Mouse (Mus musculus): ENCODE measurements at regions not wholly inside any gene's neighbourhood (a gene's known extent, or its start where the extent isn't known, plus 50 kb on each side); places are given as distances from the start of the nearest gene placed in this dataset.
"Not testable (repeated sequence)": the region's sequence is repeated elsewhere in the genome, so short reads cannot be mapped to it uniquely, and the experiment has no call there.

DNA sequence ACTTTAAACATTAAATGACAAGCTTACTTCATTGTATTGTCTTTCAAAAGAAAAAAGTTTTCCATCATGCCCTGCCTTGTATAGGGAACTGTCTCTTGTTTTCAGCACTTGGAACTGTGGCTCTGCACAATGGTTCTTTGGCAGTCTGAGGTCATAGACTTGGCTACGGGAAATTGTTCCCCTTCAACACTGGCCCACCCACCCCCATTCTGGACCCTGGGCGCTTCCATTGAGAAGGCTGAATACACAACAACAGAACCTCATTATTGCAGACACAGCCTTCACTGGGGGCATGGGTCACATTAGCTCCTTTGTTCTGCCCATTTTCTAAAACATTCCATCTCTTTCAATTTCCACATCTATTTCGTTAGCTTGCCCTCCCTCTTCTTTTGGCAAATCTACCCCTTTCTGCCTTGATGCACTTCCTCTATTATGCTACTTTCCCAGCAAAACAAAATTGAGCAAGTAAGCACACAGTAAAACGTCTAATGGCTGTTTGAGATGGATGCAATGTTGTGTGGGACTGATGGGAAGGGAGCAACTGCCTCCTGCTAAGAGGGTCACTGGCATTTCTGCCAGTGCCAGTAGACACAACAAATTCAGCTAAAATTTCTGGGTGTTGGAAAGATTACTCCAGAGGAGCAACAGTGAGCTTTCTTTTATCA is 136.0 kb upstream of the Mad2l1 start:
- no peak overlapping the region for H3K4me2 ChIP-seq
- no peaks in the 10 kb centered on the region for H3K36me3 ChIP-seq
- no peaks in the 10 kb centered on the region for H3K27me3 ChIP-seq (replicated peaks)
- WGBS, result 66% methylated on average over 4 of the region's 4 CpGs
- H3K27ac ChIP-seq (replicated peaks), result no peak overlapping the region
- ATAC-seq (ENCODE audit: extremely low read depth, insufficient number of reproducible peaks, low FRiP score, low TSS enrichment), result no peak
- H3K4me3 ChIP-seq, result no peak overlapping the region
- peaks cover 10% of the 10 kb centered on the region; the same call in 1 of the 2 replicates for H3K4me1 ChIP-seq
- no peak overlapping the region for H3K9ac ChIP-seq
- no peaks in the 10 kb centered on the region for H3K9me3 ChIP-seq

DNA sequence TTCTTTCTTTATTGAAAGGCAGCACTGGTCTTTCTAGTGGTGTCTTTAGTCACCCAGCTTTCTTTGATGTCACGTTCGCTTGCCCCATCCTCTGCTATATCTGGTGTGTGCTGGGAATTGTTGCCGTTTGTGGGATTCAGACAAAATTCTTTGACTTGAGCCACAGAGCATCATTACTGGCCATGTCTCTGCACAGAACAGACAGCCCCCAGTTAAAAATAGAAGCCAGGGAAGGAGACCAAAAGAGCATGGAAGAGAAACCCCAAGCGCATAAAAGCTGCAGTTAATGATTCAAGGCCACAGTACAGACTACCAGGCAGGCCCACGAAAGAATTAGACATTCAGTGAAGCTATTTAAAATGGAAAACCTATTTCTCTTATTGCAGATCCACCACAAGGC is 133.7 kb upstream of the Mad2l1 start:
- no peak for ATAC-seq (ENCODE audit: extremely low read depth, insufficient number of reproducible peaks, low FRiP score, low TSS enrichment)
- H3K4me1 ChIP-seq, result peaks cover 10% of the 10 kb centered on the region; the same call in 1 of the 2 replicates
- H3K4me2 ChIP-seq, result peak overlapping the region; percentile 47
- no peaks in the 10 kb centered on the region for H3K36me3 ChIP-seq
- no peaks in the 10 kb centered on the region for H3K9me3 ChIP-seq
- H3K9ac ChIP-seq, result no peak overlapping the region
- WGBS, result 37% methylated on average over 5 of the region's 5 CpGs
- H3K27me3 ChIP-seq (replicated peaks), result no peaks in the 10 kb centered on the region
- H3K27ac ChIP-seq (replicated peaks), result no peak overlapping the region
- H3K4me3 ChIP-seq, result no peak overlapping the region

DNA sequence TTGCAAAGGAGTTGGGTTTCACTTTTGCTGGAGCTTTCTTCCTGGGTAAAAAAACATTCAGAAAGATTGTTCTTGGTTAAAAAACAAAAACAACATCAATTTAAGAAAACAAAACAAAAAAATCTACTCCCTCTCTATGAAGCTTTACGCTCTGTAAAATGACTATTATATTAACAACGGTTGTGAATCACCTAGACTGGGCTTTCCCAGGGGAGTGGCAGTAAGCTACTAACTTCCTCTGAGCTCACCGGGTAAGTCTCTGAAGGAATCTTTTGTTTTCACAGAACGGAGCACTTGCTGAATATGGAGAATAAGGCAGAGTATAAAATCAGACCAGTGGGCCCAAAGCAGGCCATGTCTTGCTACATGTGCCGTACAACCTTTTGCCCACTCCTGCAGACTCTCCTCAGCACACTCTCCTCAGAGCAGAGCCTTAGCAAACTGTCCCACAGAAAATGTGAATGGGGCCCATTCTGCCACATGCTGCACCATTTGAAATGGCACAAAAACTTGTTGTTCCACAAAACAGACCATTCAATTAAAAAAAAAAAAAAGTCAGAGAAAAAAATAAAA is 133.2 kb upstream of the Mad2l1 start:
- Histone ChIP-seq H3K4me1 (peaks cover 10% of the 10 kb centered on the region; the same call in 1 of the 2 replicates), H3K36me3 (no peaks in the 10 kb centered on the region), H3K27me3 (replicated peaks) (no peaks in the 10 kb centered on the region), H3K9me3 (no peaks in the 10 kb centered on the region), H3K9ac (no peak overlapping the region), H3K27ac (replicated peaks) (no peak overlapping the region), H3K4me3 (no peak overlapping the region), H3K4me2 (peak overlapping the region; percentile 47)
- ATAC-seq (ENCODE audit: extremely low read depth, insufficient number of reproducible peaks, low FRiP score, low TSS enrichment), result no peak
- WGBS, result 48% methylated on average over 5 of the region's 5 CpGs

DNA sequence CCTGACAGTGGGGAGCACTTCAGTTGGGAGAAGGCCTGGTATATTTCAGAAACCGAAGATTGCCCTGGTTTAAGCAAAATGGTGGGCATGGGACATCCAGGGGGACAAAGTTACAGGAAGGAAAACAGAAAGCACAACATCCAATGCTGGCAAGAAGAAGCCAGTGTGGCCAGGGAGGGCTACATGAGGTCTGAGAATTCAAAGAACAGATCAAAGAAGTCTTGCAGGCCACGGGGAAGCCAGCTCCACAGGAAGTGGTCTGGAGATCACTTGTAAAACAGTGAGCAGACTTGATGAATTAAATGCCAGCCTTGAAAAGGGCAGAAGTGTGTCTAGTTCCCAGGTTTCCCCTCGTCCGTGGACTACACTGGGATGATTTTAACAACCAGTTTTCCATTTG is 120.4 kb upstream of the Mad2l1 start:
- 47% methylated on average over 4 of the region's 4 CpGs for WGBS
- no peak overlapping the region for H3K27ac ChIP-seq (replicated peaks)
- no peak overlapping the region for H3K4me2 ChIP-seq
- H3K9me3 ChIP-seq, result no peaks in the 10 kb centered on the region
- H3K36me3 ChIP-seq, result no peaks in the 10 kb centered on the region
- H3K4me1 ChIP-seq, result no peaks in the 10 kb centered on the region
- H3K9ac ChIP-seq, result no peak overlapping the region
- no peaks in the 10 kb centered on the region for H3K27me3 ChIP-seq (replicated peaks)
- ATAC-seq (ENCODE audit: extremely low read depth, insufficient number of reproducible peaks, low FRiP score, low TSS enrichment), result no peak
- H3K4me3 ChIP-seq, result no peak overlapping the region

DNA sequence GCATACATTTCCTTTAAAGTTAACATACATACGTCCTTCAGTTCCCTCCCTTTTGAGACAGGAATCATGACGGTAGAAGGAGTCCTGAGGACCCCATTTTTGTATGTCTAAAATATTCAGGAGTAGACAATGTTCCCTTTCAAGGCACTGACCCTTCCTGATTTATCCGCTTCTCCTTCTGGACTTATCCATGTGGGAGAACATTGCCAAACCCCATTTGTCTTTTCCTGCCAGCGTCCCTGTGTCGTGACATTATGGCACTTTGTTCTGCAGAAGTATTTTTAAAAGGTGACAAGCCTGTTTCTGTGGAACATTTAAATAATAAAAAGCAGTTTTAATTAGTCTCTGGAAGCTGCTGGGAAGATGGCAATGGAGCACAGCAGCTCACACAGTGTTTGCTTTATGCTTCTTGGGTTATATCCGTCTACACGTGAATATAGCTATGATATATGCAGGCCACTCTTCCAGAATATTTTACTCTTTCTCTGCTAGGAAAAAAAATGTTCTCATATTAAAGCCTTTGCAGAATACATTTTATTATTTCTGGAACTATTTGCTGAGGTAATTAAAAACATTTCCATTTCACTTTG is 115.6 kb upstream of the Mad2l1 start:
- Histone ChIP-seq H3K9me3 (no peaks in the 10 kb centered on the region), H3K4me2 (no peak overlapping the region), H3K27ac (replicated peaks) (no peak overlapping the region), H3K4me3 (no peak overlapping the region), H3K4me1 (no peaks in the 10 kb centered on the region), H3K27me3 (replicated peaks) (no peaks in the 10 kb centered on the region), H3K36me3 (no peaks in the 10 kb centered on the region), H3K9ac (no peak overlapping the region)
- no peak for ATAC-seq (ENCODE audit: extremely low read depth, insufficient number of reproducible peaks, low FRiP score, low TSS enrichment)
- 66% methylated on average over 7 of the region's 7 CpGs for WGBS

DNA sequence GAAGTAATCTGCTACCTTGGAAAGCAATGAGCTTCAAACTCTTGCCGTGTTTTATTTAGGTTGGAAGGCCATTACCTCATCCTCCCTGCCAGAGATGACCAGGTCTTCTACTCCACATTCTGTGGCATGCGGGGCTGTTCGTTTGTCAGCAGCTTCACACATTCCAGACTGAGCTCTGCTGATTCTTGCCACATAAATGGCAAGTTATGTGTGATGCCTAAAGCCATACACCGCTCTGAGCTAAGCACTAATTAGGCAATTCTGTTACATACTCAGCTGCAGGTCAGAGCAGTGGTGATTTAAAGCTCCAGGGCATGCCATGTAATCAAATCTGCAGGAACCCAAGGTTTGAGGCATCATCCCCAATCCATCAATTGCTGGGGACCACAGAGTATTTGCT is 106.8 kb upstream of the Mad2l1 start:
- WGBS, result 18% methylated on average over 4 of the region's 4 CpGs
- Histone ChIP-seq H3K36me3 (no peaks in the 10 kb centered on the region), H3K4me1 (peaks cover 10% of the 10 kb centered on the region)

DNA sequence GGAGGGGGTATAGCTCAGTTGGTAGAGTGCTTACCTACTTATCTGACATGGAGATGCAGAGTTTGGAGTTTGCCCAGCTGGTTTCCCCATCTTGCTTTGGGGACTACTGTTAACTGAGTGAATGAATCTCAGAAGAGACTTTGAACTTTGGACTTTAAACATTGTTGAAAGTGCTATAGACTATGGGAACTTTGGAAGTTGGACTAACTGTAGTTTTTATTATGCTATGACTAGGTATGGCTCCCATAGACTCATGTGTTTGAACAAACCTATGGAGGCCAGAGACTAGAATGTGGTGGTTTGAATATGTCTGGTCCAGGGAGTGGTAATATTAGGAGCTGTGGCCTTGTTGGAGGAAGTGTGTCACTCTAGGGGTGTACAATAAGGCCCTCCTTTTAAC is 84.8 kb upstream of the Mad2l1 start:
- ATAC-seq (ENCODE audit: extremely low read depth, insufficient number of reproducible peaks, low FRiP score, low TSS enrichment); H3K9me3 ChIP-seq; H3K4me3 ChIP-seq; H3K27me3 ChIP-seq (replicated peaks); H3K4me1 ChIP-seq; H3K36me3 ChIP-seq; H3K27ac ChIP-seq (replicated peaks); H3K4me2 ChIP-seq; H3K9ac ChIP-seq: not testable (repeated sequence)

More for the DNA sequence above, 106.8 kb upstream of the Mad2l1 start:
- Histone ChIP-seq H3K27ac (replicated peaks) (peak overlapping the region; percentile 45; the same call in 1 of the 2 replicates), H3K27me3 (replicated peaks) (no peaks in the 10 kb centered on the region), H3K9ac (no peak overlapping the region), H3K9me3 (peaks cover 5% of the 10 kb centered on the region; the same call in 1 of the 2 replicates), H3K4me2 (no peak overlapping the region), H3K4me3 (no peak overlapping the region)
- ATAC-seq (ENCODE audit: extremely low read depth, insufficient number of reproducible peaks, low FRiP score, low TSS enrichment), result no peak

DNA sequence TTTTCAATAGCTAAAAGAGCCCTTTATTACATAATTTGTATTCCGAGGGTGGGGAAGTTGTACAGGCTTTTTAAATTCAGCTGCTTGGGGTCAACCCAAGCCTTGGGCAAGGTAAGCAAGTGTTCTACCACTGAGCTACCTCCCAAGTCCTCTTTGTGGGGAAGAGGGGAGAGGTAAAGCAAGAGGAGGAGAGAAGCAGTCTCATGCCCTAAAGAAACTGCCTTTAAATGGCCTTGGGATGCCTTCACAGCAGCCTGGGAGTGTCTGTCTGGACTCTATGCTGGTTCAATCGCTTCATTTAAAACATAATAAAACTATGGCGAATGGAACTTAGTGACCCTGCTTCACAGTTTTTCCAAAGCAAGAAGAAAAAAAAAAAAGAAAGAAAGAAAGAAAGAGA is 77.0 kb upstream of the Mad2l1 start:
- H3K9me3 ChIP-seq, result no peaks in the 10 kb centered on the region
- H3K27ac ChIP-seq (replicated peaks), result no peak overlapping the region
- H3K36me3 ChIP-seq, result no peaks in the 10 kb centered on the region
- no peak overlapping the region for H3K9ac ChIP-seq
- no peak for ATAC-seq (ENCODE audit: extremely low read depth, insufficient number of reproducible peaks, low FRiP score, low TSS enrichment)
- H3K4me3 ChIP-seq, result no peak overlapping the region
- WGBS, result 80% methylated on average over 3 of the region's 3 CpGs
- no peaks in the 10 kb centered on the region for H3K27me3 ChIP-seq (replicated peaks)
- no peak overlapping the region for H3K4me2 ChIP-seq
- no peaks in the 10 kb centered on the region for H3K4me1 ChIP-seq

DNA sequence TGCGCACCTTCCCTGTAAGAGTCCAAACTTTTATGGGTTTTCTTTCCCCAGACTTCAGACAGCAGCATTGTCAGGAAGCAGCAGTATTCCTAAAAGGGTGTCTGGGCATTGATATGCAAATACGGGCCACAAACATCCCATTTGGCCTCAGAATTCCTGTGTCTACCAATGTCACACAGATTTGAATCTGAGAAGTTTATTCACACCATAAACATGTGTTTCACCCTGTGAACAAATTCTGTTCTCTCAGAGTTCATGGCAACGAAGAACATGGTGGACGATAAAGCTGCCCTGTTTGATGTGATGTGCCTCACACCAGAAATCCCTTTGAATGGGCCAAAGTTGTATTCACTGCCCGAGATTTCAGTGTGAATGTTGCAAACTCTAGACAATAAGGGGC is 70.7 kb upstream of the Mad2l1 start:
- no peak for ATAC-seq (ENCODE audit: extremely low read depth, insufficient number of reproducible peaks, low FRiP score, low TSS enrichment)
- Histone ChIP-seq H3K9ac (no peak overlapping the region), H3K4me1 (no peaks in the 10 kb centered on the region), H3K4me3 (no peak overlapping the region), H3K4me2 (no peak overlapping the region), H3K36me3 (no peaks in the 10 kb centered on the region), H3K9me3 (no peaks in the 10 kb centered on the region), H3K27ac (replicated peaks) (no peak overlapping the region), H3K27me3 (replicated peaks) (no peaks in the 10 kb centered on the region)
- 72% methylated on average over 4 of the region's 5 CpGs for WGBS

DNA sequence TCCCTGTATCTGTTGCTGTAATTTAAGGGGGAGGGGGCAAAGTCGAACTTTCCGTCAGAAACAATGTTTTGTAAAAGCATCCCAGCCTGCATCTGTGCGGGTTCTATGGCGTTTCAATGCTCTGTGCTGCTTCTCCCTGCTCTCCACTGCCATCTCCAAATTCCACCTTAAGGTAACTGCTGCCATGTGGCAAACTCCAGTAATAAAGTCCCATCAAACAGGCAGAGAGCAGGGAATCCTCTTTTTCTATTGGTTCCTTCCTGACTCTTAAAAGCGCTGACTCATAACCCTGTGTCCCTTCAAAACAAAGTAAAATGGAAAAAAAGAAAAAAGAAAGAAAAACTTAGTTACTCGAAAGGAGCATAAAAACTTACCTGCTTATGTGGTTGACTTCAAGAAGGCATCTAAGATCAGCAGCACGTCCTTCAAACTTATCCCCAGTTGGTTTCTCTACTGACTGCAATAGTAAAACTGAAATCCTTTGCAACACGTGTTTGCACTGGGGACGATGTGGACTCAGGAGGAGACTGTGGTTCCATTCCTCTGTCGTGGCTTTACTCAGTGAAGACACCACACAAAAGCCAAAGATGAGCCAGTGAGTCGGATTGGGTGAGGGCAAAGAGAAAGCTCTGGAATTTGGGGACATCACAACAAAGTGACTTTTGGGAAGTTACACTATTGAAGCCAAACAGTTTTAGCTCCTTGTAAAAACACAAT is 69.9 kb upstream of the Mad2l1 start:
- Histone ChIP-seq H3K4me3 (no peak overlapping the region), H3K9ac (no peak overlapping the region), H3K36me3 (no peaks in the 10 kb centered on the region), H3K27me3 (replicated peaks) (no peaks in the 10 kb centered on the region), H3K9me3 (no peaks in the 10 kb centered on the region), H3K27ac (replicated peaks) (no peak overlapping the region), H3K4me2 (no peak overlapping the region), H3K4me1 (no peaks in the 10 kb centered on the region)
- ATAC-seq (ENCODE audit: extremely low read depth, insufficient number of reproducible peaks, low FRiP score, low TSS enrichment), result no peak
- WGBS, result 68% methylated on average over 11 of the region's 11 CpGs

DNA sequence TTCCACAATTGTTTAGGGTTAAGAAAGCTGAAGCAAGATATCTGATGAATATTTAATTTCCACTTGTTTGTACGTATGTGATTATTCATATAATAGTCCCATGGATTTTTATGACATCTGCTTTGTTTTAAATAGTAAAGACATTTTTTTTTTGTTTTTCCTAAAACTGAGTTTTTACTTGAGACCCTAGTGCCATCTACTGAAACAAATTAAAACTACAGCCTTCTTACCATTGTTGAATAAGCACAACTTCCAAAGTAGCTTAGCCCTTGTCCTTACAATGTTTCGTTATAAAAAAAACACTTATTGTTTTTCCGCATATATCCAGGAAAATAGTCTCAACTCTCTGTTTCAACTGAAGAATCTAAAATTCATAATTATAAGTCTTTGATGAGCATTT is 68.4 kb upstream of the Mad2l1 start:
- no peak overlapping the region for H3K4me2 ChIP-seq
- WGBS, result 35% methylated on average over 3 of the region's 3 CpGs
- no peak overlapping the region for H3K27ac ChIP-seq (replicated peaks)
- no peaks in the 10 kb centered on the region for H3K4me1 ChIP-seq
- no peaks in the 10 kb centered on the region for H3K36me3 ChIP-seq
- no peak overlapping the region for H3K9ac ChIP-seq
- no peak overlapping the region for H3K4me3 ChIP-seq
- ATAC-seq (ENCODE audit: extremely low read depth, insufficient number of reproducible peaks, low FRiP score, low TSS enrichment), result no peak
- no peaks in the 10 kb centered on the region for H3K27me3 ChIP-seq (replicated peaks)
- no peaks in the 10 kb centered on the region for H3K9me3 ChIP-seq

All from heart, embryonic 13.5 days (tissue).